Mouse (Mus musculus): Measurements from ENCODE around the gene Abcg2. TPM values are rescaled to one million over a fixed set of nuclear protein-coding genes. Genes with fewer than 3 reads are reported as not detected.
A peak's percentile ranks its signal among the peaks of the same experiment; 100 is the strongest.
"Not testable (repeated sequence)": the region's sequence is repeated elsewhere in the genome, so short reads cannot be mapped to it uniquely, and the experiment has no call there.

Gene Abcg2
- polyA plus RNA-seq, 1 experiment from 2014 or later: 40.6 TPM

- not testable (repeated sequence) for H3K27ac ChIP-seq; H3K4me2 ChIP-seq; H3K4me1 ChIP-seq (replicated peaks); H3K9ac ChIP-seq; H3K27me3 ChIP-seq; H3K9me3 ChIP-seq; H3K36me3 ChIP-seq; H3K4me3 ChIP-seq
- ATAC-seq (ENCODE audit: low FRiP score): peak; percentile 67
- 80% methylated on average over 3 of the region's 3 CpGs for WGBS
These were observed 19.3 kb downstream of the Abcg2 start for GRCm38 (mm10) chr6:58603485-58604090.

- no peak overlapping the region for H3K4me3 ChIP-seq
- 90% methylated on average over 4 of the region's 4 CpGs for WGBS
- H3K27me3 ChIP-seq: no peaks in the 10 kb centered on the region
These were observed 22.3 kb downstream of the Abcg2 start for GRCm38 (mm10) chr6:58606642-58607041.

GRCm38 (mm10) chr6:58608422-58608821 is 24.1 kb downstream of the Abcg2 start:
- H3K9me3 ChIP-seq: peaks cover 10% of the 10 kb centered on the region
- no peaks in the 10 kb centered on the region for H3K36me3 ChIP-seq
- WGBS: 81% methylated on average over 2 of the region's 2 CpGs
- no peaks in the 10 kb centered on the region for H3K27me3 ChIP-seq
- H3K4me3 ChIP-seq: no peak overlapping the region
- ATAC-seq (ENCODE audit: low FRiP score): peak; percentile 36; the same call in 1 of the 2 replicates
- no peak overlapping the region for H3K27ac ChIP-seq
- H3K4me2 ChIP-seq: no peak overlapping the region
- no peak overlapping the region for H3K9ac ChIP-seq
- H3K4me1 ChIP-seq (replicated peaks): no peaks in the 10 kb centered on the region

More at GRCm38 (mm10) chr6:58606642-58607041, 22.3 kb downstream of the Abcg2 start:
- no peak overlapping the region for H3K9ac ChIP-seq
- H3K4me2 ChIP-seq: no peak overlapping the region
- H3K4me1 ChIP-seq (replicated peaks): no peaks in the 10 kb centered on the region
- ATAC-seq (ENCODE audit: low FRiP score): no peak
- no peak overlapping the region for H3K27ac ChIP-seq
- no peaks in the 10 kb centered on the region for H3K36me3 ChIP-seq
- H3K9me3 ChIP-seq: peaks cover 9% of the 10 kb centered on the region

- no peak overlapping the region for H3K27ac ChIP-seq
- 0 out of 2 replicates have a peak, but pooled peaks have one; percentile 30 for ATAC-seq (ENCODE audit: low FRiP score)
- 84% methylated on average over 6 of the region's 6 CpGs for WGBS
These were observed 25.8 kb downstream of the Abcg2 start for GRCm38 (mm10) chr6:58609919-58610759.

GRCm38 (mm10) chr6:58610760-58611654 is 26.7 kb downstream of the Abcg2 start:
- no peaks in the 10 kb centered on the region for H3K27me3 ChIP-seq
- no peak overlapping the region for H3K4me2 ChIP-seq
- H3K9me3 ChIP-seq: peaks cover 10% of the 10 kb centered on the region
- H3K36me3 ChIP-seq: no peaks in the 10 kb centered on the region
- H3K9ac ChIP-seq: no peak overlapping the region
- H3K4me3 ChIP-seq: no peak overlapping the region
- 72% methylated on average over 4 of the region's 4 CpGs for WGBS
- ATAC-seq (ENCODE audit: low FRiP score): peak; percentile 76
- H3K27ac ChIP-seq: no peak overlapping the region
- H3K4me1 ChIP-seq (replicated peaks): no peaks in the 10 kb centered on the region

More at GRCm38 (mm10) chr6:58609919-58610759, 25.8 kb downstream of the Abcg2 start:
- Histone ChIP-seq H3K4me1 (replicated peaks) (no peaks in the 10 kb centered on the region), H3K4me3 (no peak overlapping the region), H3K36me3 (no peaks in the 10 kb centered on the region), H3K4me2 (no peak overlapping the region), H3K9me3 (peaks cover 10% of the 10 kb centered on the region), H3K9ac (no peak overlapping the region), H3K27me3 (no peaks in the 10 kb centered on the region)

- H3K9ac ChIP-seq: no peak overlapping the region
- 90% methylated on average over 5 of the region's 5 CpGs for WGBS
- H3K9me3 ChIP-seq: no peaks in the 10 kb centered on the region
- no peak overlapping the region for H3K4me2 ChIP-seq
- H3K27me3 ChIP-seq: no peaks in the 10 kb centered on the region
- H3K4me3 ChIP-seq: no peak overlapping the region
- no peak for ATAC-seq (ENCODE audit: low FRiP score)
- H3K4me1 ChIP-seq (replicated peaks): no peaks in the 10 kb centered on the region
- H3K36me3 ChIP-seq: no peaks in the 10 kb centered on the region
- no peak overlapping the region for H3K27ac ChIP-seq
These were observed 39.8 kb downstream of the Abcg2 start for GRCm38 (mm10) chr6:58624126-58624525.

- Histone ChIP-seq H3K9me3 (no peaks in the 10 kb centered on the region), H3K4me3 (no peak overlapping the region), H3K9ac (no peak overlapping the region), H3K4me1 (replicated peaks) (no peaks in the 10 kb centered on the region), H3K27ac (no peak overlapping the region), H3K27me3 (no peaks in the 10 kb centered on the region), H3K36me3 (no peaks in the 10 kb centered on the region), H3K4me2 (no peak overlapping the region)
- 93% methylated on average over 2 of the region's 2 CpGs for WGBS
- ATAC-seq (ENCODE audit: low FRiP score): no peak
These were observed 44.9 kb downstream of the Abcg2 start for GRCm38 (mm10) chr6:58629238-58629637.

- 67% methylated on average over 3 of the region's 3 CpGs for WGBS
- ATAC-seq (ENCODE audit: low FRiP score): no peak
These were observed 48.1 kb downstream of the Abcg2 start for GRCm38 (mm10) chr6:58632419-58632818.

GRCm38 (mm10) chr6:58633731-58634130 is 49.4 kb downstream of the Abcg2 start:
- ATAC-seq (ENCODE audit: low FRiP score): no peak
- H3K4me2 ChIP-seq: no peak overlapping the region
- H3K4me1 ChIP-seq (replicated peaks): no peaks in the 10 kb centered on the region
- no peak overlapping the region for H3K27ac ChIP-seq
- 74% methylated on average over 4 of the region's 4 CpGs for WGBS
- H3K4me3 ChIP-seq: no peak overlapping the region
- H3K9me3 ChIP-seq: no peaks in the 10 kb centered on the region
- H3K27me3 ChIP-seq: no peaks in the 10 kb centered on the region
- no peak overlapping the region for H3K9ac ChIP-seq
- no peaks in the 10 kb centered on the region for H3K36me3 ChIP-seq

More at GRCm38 (mm10) chr6:58632419-58632818, 48.1 kb downstream of the Abcg2 start:
- no peak overlapping the region for H3K9ac ChIP-seq
- no peaks in the 10 kb centered on the region for H3K36me3 ChIP-seq
- no peak overlapping the region for H3K4me3 ChIP-seq
- no peak overlapping the region for H3K4me2 ChIP-seq
- H3K27ac ChIP-seq: no peak overlapping the region
- H3K9me3 ChIP-seq: no peaks in the 10 kb centered on the region
- H3K4me1 ChIP-seq (replicated peaks): no peaks in the 10 kb centered on the region
- H3K27me3 ChIP-seq: no peaks in the 10 kb centered on the region

GRCm38 (mm10) chr6:58638566-58638965 is 54.2 kb downstream of the Abcg2 start:
- Histone ChIP-seq H3K9me3 (no peaks in the 10 kb centered on the region), H3K27ac (no peak overlapping the region), H3K4me2 (no peak overlapping the region), H3K27me3 (no peaks in the 10 kb centered on the region), H3K36me3 (no peaks in the 10 kb centered on the region), H3K9ac (no peak overlapping the region), H3K4me3 (no peak overlapping the region), H3K4me1 (replicated peaks) (peaks cover 5% of the 10 kb centered on the region; the same call in 1 of the 2 replicates)
- ATAC-seq (ENCODE audit: low FRiP score): no peak

- Histone ChIP-seq H3K9ac (no peak overlapping the region), H3K4me2 (no peak overlapping the region), H3K27ac (no peak overlapping the region), H3K36me3 (no peaks in the 10 kb centered on the region), H3K9me3 (no peaks in the 10 kb centered on the region), H3K27me3 (no peaks in the 10 kb centered on the region), H3K4me1 (replicated peaks) (peaks cover 5% of the 10 kb centered on the region; the same call in 1 of the 2 replicates), H3K4me3 (no peak overlapping the region)
- 76% methylated on average over 2 of the region's 2 CpGs for WGBS
- no peak for ATAC-seq (ENCODE audit: low FRiP score)
These were observed 55.1 kb downstream of the Abcg2 start for GRCm38 (mm10) chr6:58639391-58639790.

All from hindbrain, embryonic 13.5 days (tissue).